Mouse (Mus musculus) cerebellum, adult 2 months (tissue): ENCODE results near the gene Acat3.
"Not testable (repeated sequence)": the region's sequence is repeated elsewhere in the genome, so short reads cannot be mapped to it uniquely, and the experiment has no call there.

Experiments used
- CTCF ChIP-seq: fragments of 200-500 bp; IDR thresholded peaks from 2 replicates; pipeline ENCODE4 v1.5.1; 2011; ENCODE audit warnings: low read depth, mild to moderate bottlenecking, control low read depth, low read length, moderate library complexity, borderline replicate concordance; ENCODE audit not compliant: insufficient read depth
- POLR2A ChIP-seq: fragments of 200-500 bp; IDR thresholded peaks from 2 replicates; pipeline ENCODE4 v1.6.1; 2011; ENCODE audit warnings: low read length, control low read depth, borderline replicate concordance; ENCODE audit not compliant: insufficient read depth

GRCm38 (mm10) chr17:12988096-12988495 lies 47.7 kb upstream of the Acat3 start:
- TF ChIP-seq CTCF, POLR2A: not testable (repeated sequence)
